Mouse (Mus musculus): Measurements from ENCODE around the gene Hormad2. TPM values are rescaled to one million over a fixed set of nuclear protein-coding genes. Genes with fewer than 3 reads are reported as not detected.

The Hormad2 gene
- polyA plus RNA-seq, 1 experiment: 0.28 TPM

- no peaks in the 10 kb centered on the region for H3K36me3 ChIP-seq (ENCODE audit: control insufficient read depth, insufficient read depth, low read length)
- peaks cover 12% of the 10 kb centered on the region for H3K4me1 ChIP-seq (replicated peaks; ENCODE audit: control insufficient read depth, insufficient read depth, low read length)
- no peak overlapping the region for H3K27ac ChIP-seq (ENCODE audit: control insufficient read depth, insufficient read depth, low read length)
- no peak for DNase-seq
- no peak overlapping the region for H3K4me3 ChIP-seq (ENCODE audit: control insufficient read depth, insufficient read depth, low read length)
- 73% methylated on average over 1 of the region's 1 CpGs for WGBS
- TF ChIP-seq POLR2A (IDR thresholded peaks at IDR 0.05; ENCODE audit: control insufficient read depth, extremely low read depth, insufficient read depth, low read length, poor library complexity): no peak
- no peak for TF ChIP-seq CTCF (IDR thresholded peaks at IDR 0.05; ENCODE audit: borderline replicate concordance, control insufficient read depth, extremely low read depth, insufficient read depth, low read length, poor library complexity)
- H3K27me3 ChIP-seq (ENCODE audit: control insufficient read depth, insufficient read depth, low read length): no peaks in the 10 kb centered on the region
These were observed 101.6 kb downstream of the Hormad2 start for GRCm38 (mm10) chr11:4339275-4339674.

DNA sequence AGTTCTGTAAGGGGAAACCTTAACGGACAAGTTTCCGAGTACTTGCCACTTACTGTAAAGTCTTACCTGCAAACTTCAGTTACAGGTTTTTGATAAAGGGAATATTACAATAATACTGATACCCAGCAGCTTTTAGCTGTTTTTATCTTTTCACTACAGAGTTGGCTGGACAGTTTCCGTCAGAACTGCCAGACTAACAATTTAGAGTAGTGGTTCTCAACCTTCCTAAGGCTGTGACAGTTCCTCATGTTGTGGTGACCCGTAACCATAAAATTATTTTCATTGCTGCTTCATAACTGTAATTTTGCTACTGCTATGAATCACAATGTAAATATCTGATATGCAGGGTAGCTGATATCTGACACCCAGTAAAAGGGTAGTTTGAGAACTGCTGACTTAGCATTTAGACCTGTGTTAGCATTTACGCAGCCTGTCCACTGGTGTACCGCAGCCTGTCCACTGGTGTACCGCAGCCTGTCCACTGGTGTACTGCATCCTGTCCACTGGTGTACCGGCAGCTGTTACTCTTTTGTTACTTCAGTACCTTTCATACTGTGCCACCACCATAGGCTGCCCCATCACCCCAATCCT is 104.1 kb downstream of the Hormad2 start:
- DNase-seq: no peak
- TF ChIP-seq POLR2A (IDR thresholded peaks at IDR 0.05; ENCODE audit: control insufficient read depth, extremely low read depth, insufficient read depth, low read length, poor library complexity) (no peak), CTCF (IDR thresholded peaks at IDR 0.05; ENCODE audit: borderline replicate concordance, control insufficient read depth, extremely low read depth, insufficient read depth, low read length, poor library complexity) (no peak)
- peaks cover 8% of the 10 kb centered on the region for H3K4me1 ChIP-seq (replicated peaks; ENCODE audit: control insufficient read depth, insufficient read depth, low read length)
- H3K27me3 ChIP-seq (ENCODE audit: control insufficient read depth, insufficient read depth, low read length): no peaks in the 10 kb centered on the region
- no peak overlapping the region for H3K27ac ChIP-seq (ENCODE audit: control insufficient read depth, insufficient read depth, low read length)
- no peak overlapping the region for H3K4me3 ChIP-seq (ENCODE audit: control insufficient read depth, insufficient read depth, low read length)
- WGBS: 65% methylated on average over 8 of the region's 8 CpGs
- no peaks in the 10 kb centered on the region for H3K36me3 ChIP-seq (ENCODE audit: control insufficient read depth, insufficient read depth, low read length)

- Histone ChIP-seq H3K4me1 (replicated peaks; ENCODE audit: control insufficient read depth, insufficient read depth, low read length) (peaks cover 6% of the 10 kb centered on the region), H3K4me3 (ENCODE audit: control insufficient read depth, insufficient read depth, low read length) (no peak overlapping the region), H3K27me3 (ENCODE audit: control insufficient read depth, insufficient read depth, low read length) (no peaks in the 10 kb centered on the region), H3K27ac (ENCODE audit: control insufficient read depth, insufficient read depth, low read length) (no peak overlapping the region), H3K36me3 (ENCODE audit: control insufficient read depth, insufficient read depth, low read length) (no peaks in the 10 kb centered on the region)
- TF ChIP-seq POLR2A (IDR thresholded peaks at IDR 0.05; ENCODE audit: control insufficient read depth, extremely low read depth, insufficient read depth, low read length, poor library complexity) (no peak), CTCF (IDR thresholded peaks at IDR 0.05; ENCODE audit: borderline replicate concordance, control insufficient read depth, extremely low read depth, insufficient read depth, low read length, poor library complexity) (no peak)
- no peak for DNase-seq
- 33% methylated on average over 10 of the region's 10 CpGs for WGBS
These were observed 104.9 kb downstream of the Hormad2 start for GRCm38 (mm10) chr11:4335810-4336692.

DNA sequence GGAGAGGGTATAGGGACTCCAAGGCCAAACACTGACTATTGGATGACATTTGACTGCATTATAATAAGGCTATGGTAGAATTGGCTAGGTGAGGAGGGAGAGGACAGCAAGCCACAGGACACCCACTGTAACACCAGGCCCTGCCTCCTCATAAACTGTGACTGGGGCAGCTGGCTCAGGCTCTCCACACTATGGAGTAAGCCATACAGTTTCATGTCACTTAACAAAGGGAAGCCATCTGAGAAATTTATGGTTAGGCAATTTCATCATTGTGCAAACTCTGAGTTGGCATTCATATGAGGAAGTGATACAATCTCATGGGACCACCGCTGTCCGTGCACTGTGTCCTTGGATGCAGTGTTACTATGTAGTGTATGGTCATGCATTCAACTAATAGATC is 107.9 kb downstream of the Hormad2 start:
- Histone ChIP-seq H3K36me3 (ENCODE audit: control insufficient read depth, insufficient read depth, low read length) (no peaks in the 10 kb centered on the region), H3K27ac (ENCODE audit: control insufficient read depth, insufficient read depth, low read length) (no peak overlapping the region), H3K4me3 (ENCODE audit: control insufficient read depth, insufficient read depth, low read length) (no peak overlapping the region), H3K27me3 (ENCODE audit: control insufficient read depth, insufficient read depth, low read length) (no peaks in the 10 kb centered on the region), H3K4me1 (replicated peaks; ENCODE audit: control insufficient read depth, insufficient read depth, low read length) (0 out of 2 replicates have a peak, but pooled peaks cover 2% of the 10 kb centered on the region)
- 84% methylated on average over 2 of the region's 2 CpGs for WGBS
- no peak for DNase-seq
- TF ChIP-seq CTCF (IDR thresholded peaks at IDR 0.05; ENCODE audit: borderline replicate concordance, control insufficient read depth, extremely low read depth, insufficient read depth, low read length, poor library complexity): no peak

DNA sequence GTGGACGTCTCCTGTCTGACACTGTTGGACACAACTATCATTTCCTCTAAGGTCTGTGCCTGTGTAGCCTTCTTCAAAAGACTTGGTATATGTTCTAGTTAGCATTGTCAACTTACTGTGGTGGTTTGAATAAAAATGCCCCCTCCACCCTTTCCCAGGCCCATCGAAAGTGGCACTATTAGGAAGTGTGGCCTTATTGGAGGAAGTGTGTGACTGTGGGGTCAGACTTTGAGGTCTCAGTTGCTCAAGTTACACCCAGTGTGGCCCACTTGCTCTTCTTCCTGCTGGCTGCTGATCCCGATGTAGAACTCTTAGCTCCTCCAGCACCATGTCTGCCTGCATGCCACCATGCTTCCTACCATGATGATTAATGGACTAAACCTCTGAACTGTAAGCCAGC is 112.7 kb downstream of the Hormad2 start:
- H3K27me3 ChIP-seq (ENCODE audit: control insufficient read depth, insufficient read depth, low read length): no peaks in the 10 kb centered on the region
- no peaks in the 10 kb centered on the region for H3K4me1 ChIP-seq (replicated peaks; ENCODE audit: control insufficient read depth, insufficient read depth, low read length)
- 81% methylated on average over 3 of the region's 3 CpGs for WGBS
- no peak overlapping the region for H3K27ac ChIP-seq (ENCODE audit: control insufficient read depth, insufficient read depth, low read length)
- DNase-seq: no peak
- no peak for TF ChIP-seq CTCF (IDR thresholded peaks at IDR 0.05; ENCODE audit: borderline replicate concordance, control insufficient read depth, extremely low read depth, insufficient read depth, low read length, poor library complexity)
- TF ChIP-seq POLR2A (IDR thresholded peaks at IDR 0.05; ENCODE audit: control insufficient read depth, extremely low read depth, insufficient read depth, low read length, poor library complexity): no peak
- no peaks in the 10 kb centered on the region for H3K36me3 ChIP-seq (ENCODE audit: control insufficient read depth, insufficient read depth, low read length)
- H3K4me3 ChIP-seq (ENCODE audit: control insufficient read depth, insufficient read depth, low read length): no peak overlapping the region

DNA sequence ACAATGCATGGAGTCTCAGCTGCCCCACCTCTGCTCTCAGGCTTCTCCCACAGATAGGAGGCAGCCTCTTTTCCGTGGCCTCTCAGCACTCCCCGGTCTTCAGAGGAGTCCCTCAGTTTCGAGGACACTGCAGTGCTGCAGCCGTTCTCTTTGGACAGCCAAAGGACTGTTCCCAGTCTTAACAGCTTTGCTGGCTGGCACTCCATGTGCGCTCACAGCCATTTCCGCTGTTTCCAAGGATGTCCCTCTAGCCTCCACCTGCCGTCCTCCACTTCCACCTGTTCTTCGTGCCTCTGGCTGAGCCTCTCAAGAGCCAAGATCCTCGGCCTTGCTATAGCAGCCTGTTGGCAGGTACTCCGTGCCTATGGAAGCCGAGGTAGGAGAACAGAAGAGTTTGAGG is 117.4 kb downstream of the Hormad2 start:
- no peak for TF ChIP-seq CTCF (IDR thresholded peaks at IDR 0.05; ENCODE audit: borderline replicate concordance, control insufficient read depth, extremely low read depth, insufficient read depth, low read length, poor library complexity)
- no peak for TF ChIP-seq POLR2A (IDR thresholded peaks at IDR 0.05; ENCODE audit: control insufficient read depth, extremely low read depth, insufficient read depth, low read length, poor library complexity)
- Histone ChIP-seq H3K36me3 (ENCODE audit: control insufficient read depth, insufficient read depth, low read length) (no peaks in the 10 kb centered on the region), H3K27ac (ENCODE audit: control insufficient read depth, insufficient read depth, low read length) (no peak overlapping the region), H3K27me3 (ENCODE audit: control insufficient read depth, insufficient read depth, low read length) (no peaks in the 10 kb centered on the region), H3K4me3 (ENCODE audit: control insufficient read depth, insufficient read depth, low read length) (no peak overlapping the region), H3K4me1 (replicated peaks; ENCODE audit: control insufficient read depth, insufficient read depth, low read length) (no peaks in the 10 kb centered on the region)
- no peak for DNase-seq
- 91% methylated on average over 11 of the region's 11 CpGs for WGBS

Data from thymus, adult 2 months (tissue).